Mouse (Mus musculus): ENCODE data around the gene Syce2.

- no peak for TF ChIP-seq FLI1 (IDR thresholded peaks at IDR 0.05; ENCODE audit: low read length)
- TF ChIP-seq GATA1 (IDR thresholded peaks at IDR 0.05; ENCODE audit: borderline replicate concordance, low read length): no peak
Measured at GRCm38 (mm10) chr8:84834002-84834865, 37.7 kb upstream of the Syce2 start.
